Mouse (Mus musculus): ENCODE results near the gene Pcbp4. TPM values are rescaled to one million over a fixed set of nuclear protein-coding genes. Genes with fewer than 3 reads are reported as not detected.

Gene Pcbp4
- polyA plus RNA-seq (2012; rRNA removed): 90.3 and 115 TPM in 2 replicates

GRCm38 (mm10) chr9:106453271-106454070 lies at the start of gene Pcbp4:
Pcbp4 (plus strand) TSS chr9:106453291.
- Histone ChIP-seq H3K4me1 (ENCODE audit: control insufficient read depth, insufficient read depth, low read length) (peaks cover 19% of the 10 kb centered on the region), H3K36me3 (ENCODE audit: control insufficient read depth, insufficient read depth, low read length) (no peaks in the 10 kb centered on the region), H3K27me3 (replicated peaks; ENCODE audit: control insufficient read depth, insufficient read depth, low read length) (no peaks in the 10 kb centered on the region), H3K27ac (ENCODE audit: insufficient read depth, low read depth, low read length) (peak within 1 kb of the TSS; percentile 98), H3K4me3 (ENCODE audit: insufficient read depth, low read depth, low read length) (peak within 1 kb of the TSS; percentile 76)
- TF ChIP-seq POLR2A (IDR thresholded peaks at IDR 0.05; ENCODE audit: low read depth, low read length) (no peak), CTCF (conservative IDR thresholded peaks at IDR 0.05; ENCODE audit: insufficient read depth, insufficient read length, low read depth, low read length) (no peak)
- WGBS: 2% methylated on average over 52 of the region's 74 CpGs
- peak; percentile 93 for DNase-seq

GRCm38 (mm10) chr9:106405275-106405674 lies 47.8 kb upstream of the Pcbp4 start:
- peaks cover 14% of the 10 kb centered on the region for H3K4me1 ChIP-seq (ENCODE audit: control insufficient read depth, insufficient read depth, low read length)
- no peaks in the 10 kb centered on the region for H3K27me3 ChIP-seq (replicated peaks; ENCODE audit: control insufficient read depth, insufficient read depth, low read length)
- 22% methylated on average over 6 of the region's 6 CpGs for WGBS
- no peak overlapping the region for H3K4me3 ChIP-seq (ENCODE audit: insufficient read depth, low read depth, low read length)
- no peak for TF ChIP-seq POLR2A (IDR thresholded peaks at IDR 0.05; ENCODE audit: low read depth, low read length)
- no peak for TF ChIP-seq CTCF (conservative IDR thresholded peaks at IDR 0.05; ENCODE audit: insufficient read depth, insufficient read length, low read depth, low read length)
- peak; percentile 66 for DNase-seq
- no peak overlapping the region for H3K27ac ChIP-seq (ENCODE audit: insufficient read depth, low read depth, low read length)
- H3K36me3 ChIP-seq (ENCODE audit: control insufficient read depth, insufficient read depth, low read length): no peaks in the 10 kb centered on the region

- WGBS: 40% methylated on average over 8 of the region's 8 CpGs
- Histone ChIP-seq H3K27ac (ENCODE audit: insufficient read depth, low read depth, low read length) (peak overlapping the region; percentile 7; the same call in 1 of the 2 replicates), H3K36me3 (ENCODE audit: control insufficient read depth, insufficient read depth, low read length) (no peaks in the 10 kb centered on the region), H3K27me3 (replicated peaks; ENCODE audit: control insufficient read depth, insufficient read depth, low read length) (no peaks in the 10 kb centered on the region), H3K4me3 (ENCODE audit: insufficient read depth, low read depth, low read length) (no peak overlapping the region), H3K4me1 (ENCODE audit: control insufficient read depth, insufficient read depth, low read length) (peaks cover 14% of the 10 kb centered on the region)
- peak; percentile 59 for DNase-seq
- no peak for TF ChIP-seq POLR2A (IDR thresholded peaks at IDR 0.05; ENCODE audit: low read depth, low read length)
- TF ChIP-seq CTCF (conservative IDR thresholded peaks at IDR 0.05; ENCODE audit: insufficient read depth, insufficient read length, low read depth, low read length): no peak
Measured at GRCm38 (mm10) chr9:106406443-106407078, 46.5 kb upstream of the Pcbp4 start.

GRCm38 (mm10) chr9:106409096-106409495 lies 44.0 kb upstream of the Pcbp4 start:
- TF ChIP-seq POLR2A (IDR thresholded peaks at IDR 0.05; ENCODE audit: low read depth, low read length) (no peak), CTCF (conservative IDR thresholded peaks at IDR 0.05; ENCODE audit: insufficient read depth, insufficient read length, low read depth, low read length) (0 out of 2 replicates have a peak, but pooled peaks have one; percentile 16)
- Histone ChIP-seq H3K36me3 (ENCODE audit: control insufficient read depth, insufficient read depth, low read length) (no peaks in the 10 kb centered on the region), H3K27ac (ENCODE audit: insufficient read depth, low read depth, low read length) (no peak overlapping the region), H3K4me1 (ENCODE audit: control insufficient read depth, insufficient read depth, low read length) (peaks cover 14% of the 10 kb centered on the region), H3K27me3 (replicated peaks; ENCODE audit: control insufficient read depth, insufficient read depth, low read length) (no peaks in the 10 kb centered on the region), H3K4me3 (ENCODE audit: insufficient read depth, low read depth, low read length) (no peak overlapping the region)
- DNase-seq: no peak
- over 99% methylated on average over 4 of the region's 4 CpGs for whole genome bisulfite sequencing

- Histone ChIP-seq H3K27ac (ENCODE audit: insufficient read depth, low read depth, low read length) (no peak overlapping the region), H3K36me3 (ENCODE audit: control insufficient read depth, insufficient read depth, low read length) (no peaks in the 10 kb centered on the region), H3K4me3 (ENCODE audit: insufficient read depth, low read depth, low read length) (no peak overlapping the region), H3K4me1 (ENCODE audit: control insufficient read depth, insufficient read depth, low read length) (peaks cover 14% of the 10 kb centered on the region), H3K27me3 (replicated peaks; ENCODE audit: control insufficient read depth, insufficient read depth, low read length) (no peaks in the 10 kb centered on the region)
- no peak for DNase-seq
- TF ChIP-seq CTCF (conservative IDR thresholded peaks at IDR 0.05; ENCODE audit: insufficient read depth, insufficient read length, low read depth, low read length) (no peak), POLR2A (IDR thresholded peaks at IDR 0.05; ENCODE audit: low read depth, low read length) (no peak)
- 93% methylated on average over 2 of the region's 2 CpGs for WGBS
Measured at GRCm38 (mm10) chr9:106410086-106410650, 42.9 kb upstream of the Pcbp4 start.

GRCm38 (mm10) chr9:106411091-106411594 lies 41.9 kb upstream of the Pcbp4 start:
- no peak for TF ChIP-seq CTCF (conservative IDR thresholded peaks at IDR 0.05; ENCODE audit: insufficient read depth, insufficient read length, low read depth, low read length)
- TF ChIP-seq POLR2A (IDR thresholded peaks at IDR 0.05; ENCODE audit: low read depth, low read length): no peak
- Histone ChIP-seq H3K4me1 (ENCODE audit: control insufficient read depth, insufficient read depth, low read length) (peaks cover 6% of the 10 kb centered on the region), H3K27me3 (replicated peaks; ENCODE audit: control insufficient read depth, insufficient read depth, low read length) (no peaks in the 10 kb centered on the region), H3K36me3 (ENCODE audit: control insufficient read depth, insufficient read depth, low read length) (no peaks in the 10 kb centered on the region), H3K27ac (ENCODE audit: insufficient read depth, low read depth, low read length) (no peak overlapping the region), H3K4me3 (ENCODE audit: insufficient read depth, low read depth, low read length) (no peak overlapping the region)
- WGBS: 67% methylated on average over 9 of the region's 9 CpGs
- no peak for DNase-seq
